Mouse (Mus musculus): ENCODE measurements around the gene Fbxl13. TPM values are rescaled to one million over a fixed set of nuclear protein-coding genes. Genes with fewer than 3 reads are reported as not detected.

Fbxl13 gene
- total RNA-seq, 4 experiments from 2014 or later: 0.19 to 0.52 (median 0.47) TPM; not detected in 1

GRCm38 (mm10) chr5:21487306-21487705, 158.1 kb downstream of the Fbxl13 start:
- DNase-seq (ENCODE audit: low spot score in 2 of 2): no peak

GRCm38 (mm10) chr5:21486798-21487197, 158.6 kb downstream of the Fbxl13 start:
- DNase-seq (ENCODE audit: low spot score in 2 of 2): no peak

- no peak for DNase-seq (ENCODE audit: low spot score in 2 of 2)
These were observed 160.1 kb downstream of the Fbxl13 start for GRCm38 (mm10) chr5:21485197-21485829.

GRCm38 (mm10) chr5:21483275-21483674, 162.2 kb downstream of the Fbxl13 start:
- DNase-seq (ENCODE audit: low spot score in 2 of 2): no peak

GRCm38 (mm10) chr5:21482446-21483222, 162.8 kb downstream of the Fbxl13 start:
- no peak for DNase-seq (ENCODE audit: low spot score in 2 of 2)

- no peak for DNase-seq (ENCODE audit: low spot score in 2 of 2)
These were observed 163.9 kb downstream of the Fbxl13 start for GRCm38 (mm10) chr5:21481521-21481920.

GRCm38 (mm10) chr5:21479746-21480145, 165.7 kb downstream of the Fbxl13 start:
- no peak for DNase-seq (ENCODE audit: low spot score in 2 of 2)

- no peak for DNase-seq (ENCODE audit: low spot score in 2 of 2)
These were observed 167.0 kb downstream of the Fbxl13 start for GRCm38 (mm10) chr5:21478428-21478827.

GRCm38 (mm10) chr5:21468100-21468499, 177.3 kb downstream of the Fbxl13 start:
- no peak for DNase-seq (ENCODE audit: low spot score in 2 of 2)

- DNase-seq (ENCODE audit: low spot score in 2 of 2): no peak
These were observed 178.0 kb downstream of the Fbxl13 start for GRCm38 (mm10) chr5:21467387-21467786.

- no peak for DNase-seq (ENCODE audit: low spot score in 2 of 2)
These were observed 204.5 kb downstream of the Fbxl13 start for GRCm38 (mm10) chr5:21440833-21441530.

GRCm38 (mm10) chr5:21439446-21440110, 205.9 kb downstream of the Fbxl13 start:
- no peak for DNase-seq (ENCODE audit: low spot score in 2 of 2)

- DNase-seq (ENCODE audit: low spot score in 2 of 2): no peak
These were observed 207.0 kb downstream of the Fbxl13 start for GRCm38 (mm10) chr5:21438428-21438827.

GRCm38 (mm10) chr5:21436471-21436975, 208.9 kb downstream of the Fbxl13 start:
- no peak for DNase-seq (ENCODE audit: low spot score in 2 of 2)

GRCm38 (mm10) chr5:21434148-21434929, 211.1 kb downstream of the Fbxl13 start:
- DNase-seq (ENCODE audit: low spot score in 2 of 2): peak in 1 of 2 experiments; percentile 21

Other genes starting within 250 kb of the Fbxl13 start
- 1 to 10 TPM in 2 of 4 experiments, under 1 TPM in 2; 0.43 to 1.7 (median 0.81) TPM for gene Ccdc146, start 221.0 kb downstream of the Fbxl13 start, total RNA-seq (2022)
- 10 to 100 TPM; 12.3 to 14.9 (median 14.8) TPM for gene Fam185a, start 220.7 kb downstream of the Fbxl13 start, total RNA-seq (2022)
- gene Lrrc17, start 102.1 kb downstream of the Fbxl13 start, total RNA-seq (2022): under 1 TPM; 0.30 to 0.49 (median 0.40) TPM
- 10 to 100 TPM; 18.8 to 21.6 (median 21.4) TPM for gene Armc10, start 179 bp upstream of the Fbxl13 start, total RNA-seq (2022)
- 10 to 100 TPM; 21.7 to 28.2 (median 23.9) TPM for gene Napepld, start 55.8 kb upstream of the Fbxl13 start, total RNA-seq (2022)
- 10 to 100 TPM; 69.8 to 85.6 (median 79.1) TPM for gene Pmpcb, start 91.5 kb upstream of the Fbxl13 start, total RNA-seq (2022)
- 10 to 100 TPM; 31.6 to 37.6 (median 34.0) TPM for gene Dnajc2, start 139.6 kb upstream of the Fbxl13 start, total RNA-seq (2022)
- gene Psmc2, start 139.6 kb upstream of the Fbxl13 start, total RNA-seq (2022): 100 to 1,000 TPM in 3 of 4 experiments, 10 to 100 TPM in 1; 99.3 to 117 (median 115) TPM
- gene Slc26a5, start 220.0 kb upstream of the Fbxl13 start, total RNA-seq (2022): under 1 TPM in 1 of 4 experiments, not detected in 3; 0.21 TPM